Mouse (Mus musculus) C3H10T1/2 (cell line): Measurements from ENCODE around the gene Wnk2. TPM values are rescaled to one million over a fixed set of nuclear protein-coding genes. Genes with fewer than 3 reads are reported as not detected.

Source experiments
- polyA plus RNA-seq, 2 experiments: library from polyadenylated mRNA; unstranded; fragments of >200 nt; fragmentation: generic; extraction: Trizol; gene quantifications; one replicate each; pipeline ENCODE4 v1.2.1; 2012; ENCODE audit warnings: missing spikeins in 2 of 2

Gene Wnk2
- under 1 TPM in 1 of 2 experiments, not detected in 1; 0.01 TPM for polyA plus RNA-seq

DNA sequence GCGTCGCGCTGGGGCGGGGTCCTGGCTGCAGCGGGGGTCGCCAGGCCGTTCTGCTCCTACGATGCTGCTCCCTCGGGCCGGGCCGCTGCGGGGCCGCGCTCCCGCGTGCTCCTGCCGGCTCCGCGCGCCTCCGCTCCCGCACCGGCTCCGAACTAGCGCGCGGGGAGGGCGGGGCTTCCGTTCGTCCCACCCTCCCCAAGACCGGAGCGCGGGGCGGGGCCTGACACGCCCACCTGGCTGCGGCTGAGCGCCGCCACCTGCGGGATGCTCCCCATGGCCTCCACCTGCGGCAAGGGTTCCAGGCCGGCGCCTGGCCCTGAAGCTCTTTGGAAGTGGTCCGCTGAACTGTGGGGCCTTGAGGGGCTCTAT, at the start of gene Wnk2:
Gene Wnk2, minus strand, starts transcription at position 157 of the 369 bp plus-strand sequence.

DNA sequence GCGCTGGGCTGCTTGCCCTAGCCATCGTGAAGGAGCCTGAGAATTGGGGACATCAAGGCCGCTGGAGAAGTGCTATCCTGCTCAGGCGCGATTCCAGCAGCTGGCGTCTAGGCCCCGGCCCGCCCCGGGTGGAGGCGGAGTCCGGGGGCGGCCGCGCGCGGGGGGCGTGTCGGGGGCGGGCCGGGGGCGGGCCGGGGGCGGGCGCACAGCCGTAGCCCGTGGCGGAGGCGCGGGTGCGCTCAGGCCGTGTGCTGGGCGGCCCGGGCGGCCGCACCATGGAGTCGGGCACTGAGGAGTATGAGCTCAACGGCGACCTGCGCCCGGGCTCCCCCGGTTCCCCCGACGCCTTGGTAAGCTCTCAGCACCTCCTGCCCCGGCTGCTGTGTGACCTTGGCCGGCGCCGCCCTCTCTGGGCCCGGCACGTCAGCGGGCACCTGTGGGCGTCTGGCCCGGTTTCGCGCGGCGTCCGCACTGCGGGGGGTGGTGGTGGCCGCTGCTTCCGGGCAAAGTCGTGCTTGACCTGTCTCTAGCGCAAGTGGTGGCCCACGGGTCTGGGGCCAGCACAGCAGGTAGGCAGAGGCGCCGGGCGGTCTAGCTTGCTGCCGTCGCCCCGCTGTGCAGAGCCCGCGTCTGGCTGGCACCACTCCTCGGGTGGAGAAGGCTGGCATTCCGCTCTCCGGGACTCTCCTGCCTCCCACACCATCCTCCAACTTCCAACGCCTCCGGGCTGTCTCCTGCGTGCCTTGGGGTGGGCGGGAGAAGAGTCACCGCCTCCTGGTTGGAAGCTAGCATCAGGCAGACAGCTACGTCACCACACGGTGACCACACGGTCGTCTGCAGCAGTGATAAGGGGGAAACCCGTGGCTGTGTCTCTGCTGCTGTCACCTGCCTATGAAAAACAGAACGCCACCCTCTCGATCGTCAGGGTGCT, 39.7 kb upstream of the Wnk2 start, which contains the start of gene Ninj1:
Gene Ninj1, plus strand, starts transcription at position 198 of the 931 bp plus-strand sequence.

Other genes starting within 250 kb of the Wnk2 start
- 10 to 100 TPM in 1 of 2 experiments, 1 to 10 TPM in 1; 9.1 to 49.8 TPM for gene Fam120a, start 180.0 kb downstream of the Wnk2 start, polyA plus RNA-seq
- 100 to 1,000 TPM in 1 of 2 experiments, 10 to 100 TPM in 1; 97.4 to 107 TPM for gene Ninj1, start 39.5 kb upstream of the Wnk2 start, polyA plus RNA-seq
- gene Card19, start 68.0 kb upstream of the Wnk2 start, polyA plus RNA-seq: 100 to 1,000 TPM in 1 of 2 experiments, 10 to 100 TPM in 1; 84.7 to 126 TPM
- gene Susd3, start 100.7 kb upstream of the Wnk2 start, polyA plus RNA-seq: not detected
- 1 to 10 TPM; 2.8 to 4.8 TPM for gene Fgd3, start 172.3 kb upstream of the Wnk2 start, polyA plus RNA-seq
- 10 to 100 TPM in 1 of 2 experiments, 1 to 10 TPM in 1; 3.5 to 18.4 TPM for gene Bicd2, start 193.6 kb upstream of the Wnk2 start, polyA plus RNA-seq